Mouse (Mus musculus) liver, embryonic 14 days (tissue): ENCODE results near the gene Dennd4b. TPM values are rescaled to one million over a fixed set of nuclear protein-coding genes. Genes with fewer than 3 reads are reported as not detected.

ENCODE experiments used
- polyA plus RNA-seq: library from polyadenylated mRNA; depleted of rRNA; stranded (reverse); fragments of >200 nt; gene quantifications from 2 replicates; pipeline ENCODE4 v1.2.3, GENCODE M21; 2012; rRNA removed

Gene Dennd4b
- 3.5 and 4.3 TPM in 2 replicates for polyA plus RNA-seq

GRCm38 (mm10) chr3:90265034-90265931, at the start of gene Dennd4b:
Dennd4b (plus strand) TSS chr3:90265185.

GRCm38 (mm10) chr3:90231507-90232333, 33.3 kb upstream of the Dennd4b start, which contains the start of gene Jtb:
Jtb (plus strand) TSS chr3:90231597.

GRCm38 (mm10) chr3:90242984-90243775, 21.8 kb upstream of the Dennd4b start, which contains the start of gene Creb3l4:
Creb3l4 (minus strand) TSS chr3:90243512.

GRCm38 (mm10) chr3:90247960-90248745, 16.8 kb upstream of the Dennd4b start, which contains the start of gene Slc39a1:
Slc39a1 (plus strand) TSS chr3:90248172.

GRCm38 (mm10) chr3:90253653-90254418, 11.1 kb upstream of the Dennd4b start, which contains the start of gene Crtc2:
Crtc2 (plus strand) TSS chr3:90254163.

GRCm38 (mm10) chr3:90292345-90293275, 27.6 kb downstream of the Dennd4b start, which contains the start of gene Gatad2b:
Gatad2b (plus strand) TSS chr3:90293178.

Other genes starting within 250 kb of the Dennd4b start
- 17.5 and 23.7 TPM in 2 replicates for gene 4933434E20Rik, start 213.5 kb upstream of the Dennd4b start, polyA plus RNA-seq
- gene Ubap2l, start 212.6 kb upstream of the Dennd4b start, polyA plus RNA-seq, result 52.3 and 56.0 TPM in 2 replicates
- 84.8 and 95.8 TPM in 2 replicates for gene Tpm3, start 192.5 kb upstream of the Dennd4b start, polyA plus RNA-seq
- gene Nup210l, start 161.1 kb upstream of the Dennd4b start, polyA plus RNA-seq, result 0.25 and 0.33 TPM in 2 replicates
- 1,354 and 1,509 TPM in 2 replicates for gene Rps27, start 51.5 kb upstream of the Dennd4b start, polyA plus RNA-seq
- 4.5 and 4.6 TPM in 2 replicates for gene Rab13, start 51.5 kb upstream of the Dennd4b start, polyA plus RNA-seq
- 20.6 and 26.0 TPM in 2 replicates for gene Jtb, start 33.6 kb upstream of the Dennd4b start, polyA plus RNA-seq
- gene Creb3l4, start 21.7 kb upstream of the Dennd4b start, polyA plus RNA-seq, result 0.23 and 0.30 TPM in 2 replicates
- 9.5 and 10.7 TPM in 2 replicates for gene Slc39a1, start 17.0 kb upstream of the Dennd4b start, polyA plus RNA-seq
- gene Crtc2, start 11.0 kb upstream of the Dennd4b start, polyA plus RNA-seq, result 6.6 and 7.9 TPM in 2 replicates
- 4.7 and 5.7 TPM in 2 replicates for gene Gatad2b, start 28.0 kb downstream of the Dennd4b start, polyA plus RNA-seq
- gene Slc27a3, start 124.8 kb downstream of the Dennd4b start, polyA plus RNA-seq, result 1.8 and 1.9 TPM in 2 replicates
- gene Ints3, start 168.4 kb downstream of the Dennd4b start, polyA plus RNA-seq, result 11.3 and 13.6 TPM in 2 replicates
- 6.3 and 7.8 TPM in 2 replicates for gene Npr1, start 200.7 kb downstream of the Dennd4b start, polyA plus RNA-seq
- gene Ilf2, start 210.9 kb downstream of the Dennd4b start, polyA plus RNA-seq, result 37.2 and 42.0 TPM in 2 replicates
- gene Snapin, start 225.8 kb downstream of the Dennd4b start, polyA plus RNA-seq, result 8.8 and 10.6 TPM in 2 replicates
- gene Chtop, start 244.3 kb downstream of the Dennd4b start, polyA plus RNA-seq, result 53.6 and 54.9 TPM in 2 replicates
- 15.4 and 16.1 TPM in 2 replicates for gene S100a1, start 249.2 kb downstream of the Dennd4b start, polyA plus RNA-seq
- 11.2 TPM in 2 replicates for gene S100a13, start 249.2 kb downstream of the Dennd4b start, polyA plus RNA-seq